Mouse (Mus musculus) right cerebral cortex, adult 18-20 months (tissue): ENCODE results near the gene Aldh3b3.

Experiments
- DNase-seq: peaks from one replicate; pipeline ENCODE4 v3.0.0; 2022; ENCODE audit warnings: mixed read lengths

Gene Aldh3b3

GRCm38 (mm10) chr19:4003641-4004040 lies 45.2 kb downstream of the Aldh3b3 start:
- DNase-seq, result no peak

GRCm38 (mm10) chr19:4004331-4004730 lies 45.9 kb downstream of the Aldh3b3 start:
- no peak for DNase-seq

- DNase-seq, result no peak
These were observed 46.6 kb downstream of the Aldh3b3 start for GRCm38 (mm10) chr19:4005091-4005490.

DNA sequence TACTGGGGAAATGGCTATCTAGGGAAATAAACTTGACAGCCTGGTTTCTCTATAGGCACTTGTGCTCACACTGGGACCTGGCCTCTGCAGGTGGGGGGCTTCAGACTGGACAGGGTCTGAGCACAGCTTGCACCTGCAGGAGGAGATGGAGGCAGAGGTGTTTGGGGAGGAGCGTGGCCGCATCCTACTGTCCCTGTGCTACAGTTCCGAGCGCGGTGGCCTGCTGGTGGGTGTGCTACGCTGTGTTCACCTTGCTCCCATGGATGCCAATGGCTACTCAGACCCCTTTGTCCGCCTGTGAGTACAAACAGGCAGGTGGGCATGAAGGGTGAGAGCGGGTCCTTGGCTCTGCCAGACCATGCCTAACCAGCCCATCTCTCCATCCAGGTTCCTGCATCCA lies 47.5 kb downstream of the Aldh3b3 start:
- no peak for DNase-seq

GRCm38 (mm10) chr19:4011086-4011485 lies 52.6 kb downstream of the Aldh3b3 start:
- DNase-seq, result no peak

DNA sequence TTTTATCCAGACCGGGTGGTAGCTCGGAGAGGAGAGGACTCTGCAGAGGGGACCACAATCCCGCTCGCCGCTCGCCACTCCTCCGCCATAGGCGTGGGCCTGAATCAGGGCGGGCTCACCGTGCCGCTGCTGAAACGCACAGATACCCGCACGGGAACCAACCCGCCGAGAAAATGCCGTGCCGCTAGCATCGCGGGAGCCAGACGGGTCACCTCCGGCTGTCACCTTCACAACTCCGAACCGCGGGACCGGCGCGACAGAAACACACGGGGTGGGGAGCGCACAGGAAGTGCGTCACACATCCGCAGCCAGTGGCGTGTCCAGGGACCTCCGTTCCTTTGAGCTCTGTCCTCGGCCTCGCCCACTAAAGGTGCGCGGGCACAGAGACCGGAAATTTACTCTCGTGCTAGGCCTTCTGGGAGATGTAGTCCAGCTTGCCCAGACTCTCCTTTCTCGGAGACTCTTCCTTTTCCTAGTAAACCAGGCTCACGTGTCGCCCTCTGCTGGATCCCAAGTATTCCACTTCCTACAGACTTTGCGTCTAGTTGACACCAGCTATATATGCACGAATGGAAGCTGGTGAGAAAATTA lies 54.1 kb downstream of the Aldh3b3 start, which contains the start of gene Ndufv1:
TSS of gene Ndufv1 (minus strand) at position 375 of the 591 bp plus-strand sequence.
- peak; percentile 99 for DNase-seq

GRCm38 (mm10) chr19:4013066-4013465 lies 54.6 kb downstream of the Aldh3b3 start:
- no peak for DNase-seq

GRCm38 (mm10) chr19:4014802-4015201 lies 56.4 kb downstream of the Aldh3b3 start:
- DNase-seq, result no peak

DNA sequence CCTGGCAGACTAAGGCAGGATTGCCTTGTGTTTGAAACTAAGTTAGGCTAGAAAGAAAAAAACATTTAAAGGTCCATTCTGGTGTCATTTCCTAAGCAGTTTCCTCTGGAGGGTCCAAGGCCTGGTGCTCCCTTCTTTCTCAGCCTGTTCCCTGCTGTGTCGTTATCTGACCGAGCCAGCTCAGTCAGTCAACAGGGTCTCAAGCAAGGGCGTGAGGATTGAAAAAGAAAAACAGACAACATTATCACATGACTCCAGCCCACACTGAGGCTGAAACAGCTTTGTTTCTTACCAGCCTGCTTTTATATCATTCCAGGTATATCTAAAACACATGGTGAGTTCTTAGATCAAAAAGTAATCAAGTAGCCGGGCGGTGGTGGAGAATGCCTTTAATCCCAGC lies 57.2 kb downstream of the Aldh3b3 start:
- DNase-seq, result no peak

DNA sequence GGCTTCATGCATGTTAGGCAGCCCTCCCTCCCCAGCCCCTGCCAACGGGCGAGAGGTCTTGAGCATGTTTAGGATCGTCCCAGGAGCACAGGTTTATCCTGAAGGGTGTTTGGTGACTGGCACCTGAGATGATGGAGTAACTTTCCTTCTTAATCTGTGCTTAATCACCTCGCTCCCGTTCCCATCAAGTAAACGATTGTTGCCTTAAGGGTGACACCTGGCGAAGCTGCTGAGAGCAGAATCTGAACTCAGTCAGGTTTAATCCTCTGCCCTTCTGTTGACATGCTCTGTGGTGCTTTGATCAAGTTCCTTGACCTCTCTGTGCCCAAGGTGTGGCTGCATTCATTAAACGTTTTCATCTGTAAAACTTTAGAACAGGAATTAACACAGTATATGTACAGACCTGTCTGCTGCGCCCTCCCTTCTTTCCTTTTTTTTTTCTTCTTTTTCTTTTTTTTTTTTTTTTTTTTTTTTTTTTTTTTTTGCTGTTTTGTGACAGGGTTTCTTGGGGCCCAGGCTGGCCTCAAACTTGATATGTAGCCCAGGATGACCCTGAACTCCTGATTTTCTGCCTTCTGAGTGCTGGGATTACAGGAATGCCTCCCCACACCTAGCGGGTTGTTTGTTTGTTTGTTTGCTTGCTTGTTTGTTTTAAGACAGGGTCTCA lies 59.6 kb downstream of the Aldh3b3 start:
- DNase-seq, result no peak

- peak; percentile 80 for DNase-seq
These were observed 60.5 kb downstream of the Aldh3b3 start for GRCm38 (mm10) chr19:4018743-4019583.
